Mouse (Mus musculus): ENCODE data around the gene Erc2. TPM values are rescaled to one million over a fixed set of nuclear protein-coding genes. Genes with fewer than 3 reads are reported as not detected.

The Erc2 gene
- polyA plus RNA-seq, 1 experiment = 0.10 TPM

DNA sequence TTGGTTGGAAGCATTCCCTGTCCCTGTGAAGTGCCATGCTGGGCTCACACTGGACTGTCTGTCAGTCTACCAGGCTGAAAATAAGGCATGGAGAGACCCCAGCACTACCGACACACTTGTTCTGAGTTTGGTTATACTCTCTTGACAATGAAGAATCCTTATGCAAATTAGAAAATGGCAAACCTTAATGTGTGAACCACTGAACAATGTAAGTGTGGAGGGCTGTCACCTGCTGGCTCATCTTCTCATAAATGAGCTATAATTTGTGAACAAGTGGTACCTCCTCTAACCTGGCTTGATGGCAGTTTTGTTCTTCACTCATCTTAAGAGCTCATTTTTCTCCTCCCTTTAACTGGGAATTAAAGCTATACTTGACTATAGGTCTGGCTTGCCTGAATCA is 471.7 kb downstream of the Erc2 start:
- H3K4me3 ChIP-seq (replicated peaks) = no peak overlapping the region
- peaks cover 7% of the 10 kb centered on the region; the same call in 1 of the 2 replicates for H3K9me3 ChIP-seq
- no peaks in the 10 kb centered on the region for H3K27me3 ChIP-seq (replicated peaks)
- no peaks in the 10 kb centered on the region for H3K36me3 ChIP-seq (replicated peaks; ENCODE audit: low read length)
- H3K4me1 ChIP-seq = no peaks in the 10 kb centered on the region
- TF ChIP-seq FLI1 (IDR thresholded peaks at IDR 0.05; ENCODE audit: low read length) = no peak
- TF ChIP-seq GATA1 (IDR thresholded peaks at IDR 0.05; ENCODE audit: borderline replicate concordance, low read length) = no peak

- peaks cover 19% of the 10 kb centered on the region for H3K9me3 ChIP-seq
- TF ChIP-seq FLI1 (IDR thresholded peaks at IDR 0.05; ENCODE audit: low read length) (no peak), GATA1 (IDR thresholded peaks at IDR 0.05; ENCODE audit: borderline replicate concordance, low read length) (no peak)
- no peaks in the 10 kb centered on the region for H3K27me3 ChIP-seq (replicated peaks)
- no peaks in the 10 kb centered on the region for H3K4me1 ChIP-seq
- H3K36me3 ChIP-seq (replicated peaks; ENCODE audit: low read length) = no peaks in the 10 kb centered on the region
- H3K4me3 ChIP-seq (replicated peaks) = no peak overlapping the region
Measured at GRCm38 (mm10) chr14:28099084-28099483, 476.9 kb downstream of the Erc2 start.

GRCm38 (mm10) chr14:28113121-28113520 is 490.9 kb downstream of the Erc2 start:
- TF ChIP-seq FLI1 (IDR thresholded peaks at IDR 0.05; ENCODE audit: low read length) = no peak
- TF ChIP-seq GATA1 (IDR thresholded peaks at IDR 0.05; ENCODE audit: borderline replicate concordance, low read length) = no peak
- Histone ChIP-seq H3K4me1 (no peaks in the 10 kb centered on the region), H3K27me3 (replicated peaks) (no peaks in the 10 kb centered on the region), H3K4me3 (replicated peaks) (no peak overlapping the region), H3K9me3 (peaks cover 4% of the 10 kb centered on the region; the same call in 1 of the 2 replicates), H3K36me3 (replicated peaks; ENCODE audit: low read length) (no peaks in the 10 kb centered on the region)

GRCm38 (mm10) chr14:28120851-28121250 is 498.6 kb downstream of the Erc2 start:
- TF ChIP-seq GATA1 (IDR thresholded peaks at IDR 0.05; ENCODE audit: borderline replicate concordance, low read length) (no peak), FLI1 (IDR thresholded peaks at IDR 0.05; ENCODE audit: low read length) (no peak)
- H3K4me3 ChIP-seq (replicated peaks) = no peak overlapping the region
- no peaks in the 10 kb centered on the region for H3K4me1 ChIP-seq
- no peaks in the 10 kb centered on the region for H3K36me3 ChIP-seq (replicated peaks; ENCODE audit: low read length)
- H3K9me3 ChIP-seq = peaks cover 22% of the 10 kb centered on the region
- no peaks in the 10 kb centered on the region for H3K27me3 ChIP-seq (replicated peaks)

DNA sequence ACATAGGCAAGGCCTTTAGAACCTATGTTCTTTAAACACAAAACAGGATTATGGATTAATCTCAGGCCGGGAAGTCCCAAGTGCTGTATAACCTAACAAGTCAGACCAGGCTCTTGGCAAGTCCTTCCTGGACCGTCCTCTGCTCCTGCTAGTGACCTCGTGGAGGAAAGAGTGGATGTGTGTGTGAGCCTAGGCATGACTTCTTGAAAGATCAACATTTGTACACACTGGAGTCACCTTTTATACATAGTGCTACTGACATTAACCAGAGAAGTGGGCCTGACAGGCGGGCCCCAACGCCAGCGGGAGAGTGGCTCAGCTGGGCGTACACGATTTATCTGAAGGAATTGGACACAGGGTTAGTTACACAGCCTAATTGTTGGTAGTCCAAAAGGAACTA is 504.6 kb downstream of the Erc2 start:
- TF ChIP-seq GATA1 (IDR thresholded peaks at IDR 0.05; ENCODE audit: borderline replicate concordance, low read length) (no peak), FLI1 (IDR thresholded peaks at IDR 0.05; ENCODE audit: low read length) (no peak)

DNA sequence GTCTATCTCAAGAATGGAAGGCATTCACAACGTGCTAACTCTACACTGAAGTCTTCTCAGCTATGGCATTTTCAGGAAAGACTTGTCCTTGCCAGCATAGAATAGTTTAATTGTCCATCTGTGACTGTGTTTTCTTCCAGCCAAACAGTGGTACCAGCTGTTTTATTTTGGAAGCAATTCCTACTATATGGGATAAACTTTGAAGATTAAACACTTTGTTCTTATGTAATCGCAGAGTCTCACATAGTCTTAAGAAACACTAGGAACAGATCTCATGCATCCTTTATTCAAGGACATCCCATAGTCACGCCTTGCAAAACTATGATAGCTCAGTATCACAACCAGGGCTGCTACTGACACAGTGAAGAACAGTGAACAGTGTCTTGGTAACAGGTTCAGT is 506.8 kb downstream of the Erc2 start:
- TF ChIP-seq FLI1 (IDR thresholded peaks at IDR 0.05; ENCODE audit: low read length) (no peak), GATA1 (IDR thresholded peaks at IDR 0.05; ENCODE audit: borderline replicate concordance, low read length) (no peak)
- peaks cover 12% of the 10 kb centered on the region; the same call in 1 of the 2 replicates for H3K9me3 ChIP-seq
- H3K36me3 ChIP-seq (replicated peaks; ENCODE audit: low read length) = no peaks in the 10 kb centered on the region
- no peaks in the 10 kb centered on the region for H3K27me3 ChIP-seq (replicated peaks)
- no peak overlapping the region for H3K4me3 ChIP-seq (replicated peaks)
- no peaks in the 10 kb centered on the region for H3K4me1 ChIP-seq

More for the DNA sequence above, 504.6 kb downstream of the Erc2 start:
- Histone ChIP-seq H3K27me3 (replicated peaks) (no peaks in the 10 kb centered on the region), H3K4me3 (replicated peaks) (no peak overlapping the region), H3K36me3 (replicated peaks; ENCODE audit: low read length) (no peaks in the 10 kb centered on the region), H3K4me1 (no peaks in the 10 kb centered on the region), H3K9me3 (peaks cover 18% of the 10 kb centered on the region; the same call in 1 of the 2 replicates)

DNA sequence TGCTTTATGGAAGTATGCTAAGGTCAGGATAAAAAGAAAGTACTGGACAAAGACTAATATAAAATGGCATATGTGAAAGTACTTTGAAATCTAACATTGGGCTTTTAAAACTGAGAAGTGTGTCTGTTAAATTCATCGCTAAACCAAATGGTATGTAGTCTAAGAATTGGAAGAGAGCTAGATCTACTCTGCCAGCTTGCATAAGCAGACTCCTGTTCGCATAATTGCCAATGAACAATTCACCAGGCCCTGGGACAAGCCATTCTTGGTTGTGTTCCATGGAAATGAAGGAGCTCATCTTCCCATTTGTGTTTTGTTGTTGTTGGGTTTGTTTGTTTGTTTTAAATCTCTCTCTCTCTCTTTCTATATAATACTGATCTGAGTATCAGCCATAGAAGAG is 521.8 kb downstream of the Erc2 start:
- no peaks in the 10 kb centered on the region for H3K4me1 ChIP-seq
- no peaks in the 10 kb centered on the region for H3K27me3 ChIP-seq (replicated peaks)
- H3K36me3 ChIP-seq (replicated peaks; ENCODE audit: low read length) = no peaks in the 10 kb centered on the region
- no peak for TF ChIP-seq FLI1 (IDR thresholded peaks at IDR 0.05; ENCODE audit: low read length)
- no peak for TF ChIP-seq GATA1 (IDR thresholded peaks at IDR 0.05; ENCODE audit: borderline replicate concordance, low read length)
- H3K9me3 ChIP-seq = peaks cover 9% of the 10 kb centered on the region
- H3K4me3 ChIP-seq (replicated peaks) = no peak overlapping the region

- H3K4me1 ChIP-seq = no peaks in the 10 kb centered on the region
- no peaks in the 10 kb centered on the region for H3K27me3 ChIP-seq (replicated peaks)
- peaks cover 9% of the 10 kb centered on the region for H3K9me3 ChIP-seq
- H3K36me3 ChIP-seq (replicated peaks; ENCODE audit: low read length) = no peaks in the 10 kb centered on the region
- no peak overlapping the region for H3K4me3 ChIP-seq (replicated peaks)
- TF ChIP-seq GATA1 (IDR thresholded peaks at IDR 0.05; ENCODE audit: borderline replicate concordance, low read length) (no peak), FLI1 (IDR thresholded peaks at IDR 0.05; ENCODE audit: low read length) (no peak)
Measured at GRCm38 (mm10) chr14:28147201-28147600, 525.0 kb downstream of the Erc2 start.

- no peaks in the 10 kb centered on the region for H3K36me3 ChIP-seq (replicated peaks; ENCODE audit: low read length)
- 0 out of 2 replicates have a peak, but pooled peaks cover 3% of the 10 kb centered on the region for H3K9me3 ChIP-seq
- H3K4me1 ChIP-seq = no peaks in the 10 kb centered on the region
- no peaks in the 10 kb centered on the region for H3K27me3 ChIP-seq (replicated peaks)
- TF ChIP-seq GATA1 (IDR thresholded peaks at IDR 0.05; ENCODE audit: borderline replicate concordance, low read length) = no peak
- TF ChIP-seq FLI1 (IDR thresholded peaks at IDR 0.05; ENCODE audit: low read length) = no peak
- no peak overlapping the region for H3K4me3 ChIP-seq (replicated peaks)
Measured at GRCm38 (mm10) chr14:28150942-28151341, 528.7 kb downstream of the Erc2 start.

DNA sequence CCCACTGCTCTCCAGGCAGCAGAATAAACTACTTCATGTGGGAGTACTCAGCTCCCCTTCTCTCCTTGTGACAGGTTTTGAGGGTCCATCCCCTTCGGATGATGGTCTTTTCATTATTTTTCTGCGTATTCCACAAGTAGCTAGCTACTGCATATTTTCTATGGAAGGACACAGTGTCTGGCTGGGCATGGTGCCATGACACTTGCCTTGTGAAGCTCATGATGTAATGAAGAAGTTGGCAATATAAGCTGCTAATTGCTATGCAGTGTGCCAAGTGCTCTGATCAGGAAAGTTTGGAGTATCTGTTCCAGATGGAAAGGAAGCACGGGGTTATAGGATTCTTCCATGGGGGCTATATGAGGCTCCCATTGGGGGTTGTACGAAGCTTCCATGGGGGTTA is 533.5 kb downstream of the Erc2 start:
- TF ChIP-seq GATA1 (IDR thresholded peaks at IDR 0.05; ENCODE audit: borderline replicate concordance, low read length) (no peak), FLI1 (IDR thresholded peaks at IDR 0.05; ENCODE audit: low read length) (no peak)
- Histone ChIP-seq H3K4me3 (replicated peaks) (no peak overlapping the region), H3K27me3 (replicated peaks) (no peaks in the 10 kb centered on the region), H3K4me1 (no peaks in the 10 kb centered on the region), H3K36me3 (replicated peaks; ENCODE audit: low read length) (no peaks in the 10 kb centered on the region), H3K9me3 (0 out of 2 replicates have a peak, but pooled peaks cover 3% of the 10 kb centered on the region)

DNA sequence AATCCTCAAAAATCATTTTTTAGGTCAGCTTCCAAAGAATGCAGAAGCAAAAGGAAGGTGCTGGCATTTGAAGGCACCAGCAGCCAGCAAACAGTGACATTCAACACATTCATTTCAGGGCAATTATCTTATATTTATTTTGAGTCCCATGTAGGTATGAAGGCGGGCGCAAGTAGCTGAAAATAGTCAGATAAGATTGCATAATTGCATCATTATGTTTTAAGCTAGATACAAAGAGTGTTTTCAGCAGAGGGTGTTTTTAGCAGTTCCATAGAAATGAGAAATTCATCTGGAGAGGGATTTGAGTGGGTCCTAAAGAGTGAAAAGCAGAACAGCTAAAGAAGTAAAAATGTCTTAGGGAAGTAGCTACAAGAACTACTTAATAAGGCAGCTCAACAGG is 538.6 kb downstream of the Erc2 start:
- TF ChIP-seq FLI1 (IDR thresholded peaks at IDR 0.05; ENCODE audit: low read length) = no peak
- Histone ChIP-seq H3K36me3 (replicated peaks; ENCODE audit: low read length) (no peaks in the 10 kb centered on the region), H3K27me3 (replicated peaks) (no peaks in the 10 kb centered on the region), H3K4me3 (replicated peaks) (no peak overlapping the region), H3K4me1 (no peaks in the 10 kb centered on the region), H3K9me3 (peaks cover 7% of the 10 kb centered on the region; the same call in 1 of the 2 replicates)
